Mouse (Mus musculus) adrenal gland, postnatal 4 days (tissue): ENCODE results near the gene Hist1h2bq. TPM values are rescaled to one million over a fixed set of nuclear protein-coding genes. Genes with fewer than 3 reads are reported as not detected.
"Not testable (repeated sequence)": the region's sequence is repeated elsewhere in the genome, so short reads cannot be mapped to it uniquely, and the experiment has no call there.

Experiments used
- DNase-seq, 2 experiments: peaks; one replicate each; pipeline ENCODE4 v3.0.0; 2021 to 2022; ENCODE audit warnings: low spot score in 2 of 2, mixed read lengths in 2 of 2
- total RNA-seq, 2 experiments: library from RNA; stranded (reverse); gene quantifications; 2 replicates each; pipeline ENCODE4 v1.2.3; 2021

Hist1h2bq gene
- total RNA-seq, 2 experiments from 2014 or later: 352 to 396 TPM

DNA sequence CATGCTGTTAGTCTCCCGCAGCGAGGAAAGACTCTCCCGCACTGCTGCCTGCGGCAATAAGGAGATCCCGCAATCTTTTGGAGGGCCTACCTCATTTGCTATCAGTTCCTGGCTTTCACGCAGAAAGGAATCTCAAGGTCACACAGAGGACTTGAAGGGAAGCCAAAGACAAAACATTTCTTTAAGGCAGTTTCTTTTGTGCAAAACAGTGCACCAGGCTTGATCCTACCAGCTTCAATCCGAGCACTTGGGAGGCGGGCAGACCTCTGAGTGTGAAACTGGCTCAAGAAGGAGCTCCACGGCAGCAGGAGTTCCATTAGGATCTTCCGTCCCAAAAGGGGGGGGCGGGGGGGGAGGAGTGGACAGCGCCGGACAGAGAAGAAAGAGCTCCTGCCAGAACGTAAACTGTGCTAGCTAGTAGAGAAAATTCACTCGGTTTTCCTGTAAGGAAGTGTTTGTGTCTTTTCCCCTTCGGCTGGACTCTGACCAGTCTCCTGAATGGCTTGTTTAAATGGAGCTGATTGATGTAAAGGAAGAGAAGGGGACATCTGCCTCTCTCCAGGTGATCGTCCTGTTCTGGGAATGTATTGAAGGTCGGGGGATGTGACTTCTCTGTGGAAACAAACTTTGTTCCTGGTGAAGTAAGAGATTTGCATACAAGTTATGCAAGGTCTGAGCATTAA, 19.3 kb downstream of the Hist1h2bq start:
- DNase-seq: no peak

DNA sequence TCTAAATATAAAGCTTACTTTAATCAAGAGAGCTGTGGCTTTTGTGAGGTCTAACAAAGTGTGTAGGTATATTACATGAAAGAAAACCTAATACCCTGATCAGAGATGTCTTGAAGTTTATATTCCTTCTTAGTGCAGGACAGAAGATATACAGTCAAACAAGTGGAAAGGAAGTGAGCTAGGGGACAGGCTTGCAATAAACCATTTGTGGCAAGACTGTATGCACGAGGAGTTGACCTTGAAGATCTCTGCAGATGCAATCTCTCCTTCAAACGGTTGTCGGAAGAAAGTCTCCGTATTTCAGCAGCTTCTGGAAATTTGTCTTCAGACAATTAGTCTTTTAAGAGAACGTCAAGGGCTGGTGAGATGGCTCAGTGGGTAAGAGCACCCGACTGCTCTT, 20.1 kb downstream of the Hist1h2bq start:
- DNase-seq: no peak

DNA sequence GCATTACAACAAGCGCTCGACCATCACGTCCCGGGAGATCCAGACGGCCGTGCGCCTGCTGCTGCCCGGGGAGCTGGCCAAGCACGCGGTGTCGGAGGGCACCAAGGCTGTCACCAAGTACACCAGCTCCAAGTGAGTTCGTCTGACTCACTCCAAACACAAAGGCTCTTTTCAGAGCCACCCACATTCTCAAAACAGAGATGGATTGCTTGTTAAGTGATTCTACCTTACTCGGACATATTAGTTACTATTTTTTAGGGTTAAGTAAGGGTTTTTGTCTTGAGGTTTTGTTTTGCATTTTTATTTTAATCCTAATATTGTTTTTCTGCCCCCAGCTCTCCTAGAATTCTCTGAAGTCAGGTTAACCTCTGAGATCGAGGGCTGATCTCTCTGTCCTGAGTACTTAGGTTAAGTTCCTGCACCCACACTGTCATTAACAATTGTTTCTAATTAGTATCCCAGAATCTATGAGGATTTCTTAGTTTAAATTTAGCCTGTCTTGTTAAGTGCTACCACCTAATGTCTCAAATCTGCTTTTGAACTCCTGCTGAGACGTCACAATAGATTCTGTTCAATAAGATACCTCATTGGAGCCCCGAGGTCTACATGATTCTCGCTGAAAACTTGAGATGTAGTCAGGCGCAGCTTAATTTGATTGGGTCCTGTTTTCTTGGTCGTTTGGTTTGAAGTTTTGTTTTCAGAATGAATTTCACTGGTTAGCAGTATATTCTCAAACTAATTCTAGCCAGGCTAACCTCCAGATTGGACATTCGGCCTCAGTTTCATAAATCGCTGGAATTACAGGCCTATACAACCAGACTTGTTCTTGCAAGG, 22.0 kb downstream of the Hist1h2bq start:
- DNase-seq: no peak

DNA sequence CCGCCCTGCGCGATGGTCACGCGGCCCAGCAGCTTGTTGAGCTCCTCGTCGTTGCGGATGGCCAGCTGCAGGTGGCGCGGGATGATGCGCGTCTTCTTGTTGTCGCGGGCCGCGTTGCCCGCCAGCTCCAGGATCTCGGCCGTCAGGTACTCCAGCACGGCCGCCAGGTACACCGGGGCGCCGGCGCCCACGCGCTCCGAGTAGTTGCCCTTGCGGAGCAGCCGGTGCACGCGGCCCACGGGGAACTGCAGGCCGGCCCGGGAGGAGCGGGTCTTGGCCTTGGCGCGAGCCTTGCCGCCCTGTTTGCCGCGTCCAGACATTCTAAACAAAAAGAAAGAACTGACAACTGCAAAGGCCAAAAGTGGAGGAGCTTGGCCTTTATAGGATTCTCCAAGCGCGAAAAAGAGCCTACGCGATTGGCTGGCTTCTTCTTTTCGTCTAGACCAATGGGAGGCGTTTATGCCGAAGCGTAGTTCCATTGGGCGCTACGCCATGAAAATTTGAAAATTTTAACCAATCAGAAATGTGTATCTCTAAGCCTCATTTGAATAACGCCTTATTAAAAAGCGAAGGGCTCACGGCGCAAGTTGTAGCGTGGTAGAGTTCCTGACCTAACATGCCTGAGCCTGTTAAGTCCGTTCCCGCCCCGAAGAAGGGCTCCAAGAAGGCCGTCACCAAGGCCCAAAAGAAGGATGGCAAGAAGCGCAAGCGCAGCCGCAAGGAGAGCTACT, 22.9 kb downstream of the Hist1h2bq start, which contains the start of the genes Hist1h2an and Hist1h2bp:
TSS of gene Hist1h2an (minus strand) at position 320 of the 731 bp plus-strand sequence.
TSS of gene Hist1h2bp (plus strand) at position 563 of the 731 bp plus-strand sequence.
- DNase-seq: peak; percentile 33 to 69

DNA sequence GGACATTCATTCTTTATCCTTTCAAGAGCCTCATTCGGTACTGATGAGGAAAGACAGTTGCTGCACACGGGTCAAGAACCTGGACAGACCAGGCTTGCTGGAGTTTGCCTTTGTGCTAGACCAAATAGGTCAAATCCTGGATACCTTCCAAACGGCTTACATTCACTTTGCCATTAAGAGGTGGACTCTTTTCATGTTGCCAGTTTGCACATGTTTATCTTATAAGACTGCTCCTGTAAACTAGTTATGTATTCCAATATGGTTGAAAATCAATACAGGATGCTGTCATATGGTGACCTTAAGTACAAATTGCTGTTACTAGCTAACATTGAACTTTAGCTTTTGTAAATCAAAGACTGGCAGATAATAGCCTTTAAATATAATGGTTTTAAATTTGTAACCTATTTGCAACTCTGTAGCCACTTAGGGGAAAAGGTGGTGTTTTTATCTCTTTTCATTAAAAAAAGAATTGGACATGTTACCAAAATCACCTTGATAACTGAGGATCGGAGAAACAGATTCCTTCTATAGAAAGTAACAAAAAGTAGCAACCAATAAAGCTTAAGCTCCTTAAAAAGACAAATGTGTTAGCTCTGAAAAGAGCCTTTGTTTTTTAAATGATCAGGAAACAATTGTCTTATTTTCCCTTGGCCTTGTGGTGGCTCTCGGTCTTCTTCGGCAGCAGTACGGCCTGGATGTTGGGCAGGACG, 23.7 kb downstream of the Hist1h2bq start:
- DNase-seq: no peak

DNA sequence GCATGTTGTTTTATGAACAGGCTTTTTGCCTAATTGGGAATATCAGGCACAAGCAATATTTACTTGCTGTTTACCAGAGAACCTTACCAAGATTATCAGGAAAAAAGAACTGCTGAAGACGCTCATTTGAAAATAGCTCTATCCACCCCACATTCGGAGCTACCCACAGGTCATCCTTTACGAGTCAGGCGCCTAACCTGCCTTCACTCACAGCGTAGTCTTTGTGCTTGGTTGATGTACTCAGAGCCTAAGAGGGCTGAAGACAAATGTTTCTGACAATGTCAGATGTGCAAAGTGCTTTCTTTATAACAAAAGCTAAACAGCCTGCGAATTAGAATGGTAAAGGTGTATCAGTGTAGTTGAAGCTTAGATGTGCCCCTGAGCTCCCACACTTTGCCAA, 25.7 kb downstream of the Hist1h2bq start:
- no peak for DNase-seq

DNA sequence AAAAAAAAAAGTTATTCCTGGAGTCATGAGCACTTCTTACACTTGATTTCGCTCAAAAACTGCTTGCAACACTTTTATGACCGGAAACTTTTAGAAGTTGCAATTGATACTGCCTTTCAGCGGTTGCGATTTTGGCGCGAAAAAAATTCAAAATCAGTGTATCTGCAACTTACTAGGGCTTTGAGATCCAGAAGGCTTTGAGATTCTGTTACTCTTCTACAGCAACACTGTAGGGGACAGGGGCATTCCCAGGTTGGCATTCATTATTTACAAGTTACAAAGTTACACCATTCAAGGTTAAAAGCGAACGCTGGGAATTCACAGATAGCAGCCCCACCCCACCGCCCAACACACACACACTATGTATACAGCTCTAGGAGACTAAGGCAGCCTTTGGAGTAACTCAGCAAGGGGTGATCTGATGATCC, 26.2 kb downstream of the Hist1h2bq start:
- no peak for DNase-seq

DNA sequence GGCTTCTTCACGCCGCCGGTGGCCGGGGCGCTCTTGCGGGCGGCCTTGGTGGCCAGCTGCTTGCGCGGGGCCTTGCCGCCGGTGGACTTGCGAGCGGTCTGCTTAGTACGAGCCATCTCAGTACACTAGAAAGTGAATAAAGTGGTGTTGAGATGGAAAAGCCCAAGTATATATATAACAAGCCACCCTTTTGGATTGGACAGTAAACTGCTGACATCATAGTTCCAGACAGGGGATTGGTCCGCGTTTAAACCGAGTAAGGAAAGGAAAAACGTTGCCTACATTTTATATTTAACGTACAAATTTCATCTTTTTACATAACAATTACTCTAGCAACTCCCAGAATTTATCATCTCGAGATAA, 26.8 kb downstream of the Hist1h2bq start, which contains the start of gene Hist1h3i:
TSS of gene Hist1h3i (minus strand) at position 116 of the 363 bp plus-strand sequence.
- peak in 1 of 2 experiments; percentile 21 for DNase-seq

DNA sequence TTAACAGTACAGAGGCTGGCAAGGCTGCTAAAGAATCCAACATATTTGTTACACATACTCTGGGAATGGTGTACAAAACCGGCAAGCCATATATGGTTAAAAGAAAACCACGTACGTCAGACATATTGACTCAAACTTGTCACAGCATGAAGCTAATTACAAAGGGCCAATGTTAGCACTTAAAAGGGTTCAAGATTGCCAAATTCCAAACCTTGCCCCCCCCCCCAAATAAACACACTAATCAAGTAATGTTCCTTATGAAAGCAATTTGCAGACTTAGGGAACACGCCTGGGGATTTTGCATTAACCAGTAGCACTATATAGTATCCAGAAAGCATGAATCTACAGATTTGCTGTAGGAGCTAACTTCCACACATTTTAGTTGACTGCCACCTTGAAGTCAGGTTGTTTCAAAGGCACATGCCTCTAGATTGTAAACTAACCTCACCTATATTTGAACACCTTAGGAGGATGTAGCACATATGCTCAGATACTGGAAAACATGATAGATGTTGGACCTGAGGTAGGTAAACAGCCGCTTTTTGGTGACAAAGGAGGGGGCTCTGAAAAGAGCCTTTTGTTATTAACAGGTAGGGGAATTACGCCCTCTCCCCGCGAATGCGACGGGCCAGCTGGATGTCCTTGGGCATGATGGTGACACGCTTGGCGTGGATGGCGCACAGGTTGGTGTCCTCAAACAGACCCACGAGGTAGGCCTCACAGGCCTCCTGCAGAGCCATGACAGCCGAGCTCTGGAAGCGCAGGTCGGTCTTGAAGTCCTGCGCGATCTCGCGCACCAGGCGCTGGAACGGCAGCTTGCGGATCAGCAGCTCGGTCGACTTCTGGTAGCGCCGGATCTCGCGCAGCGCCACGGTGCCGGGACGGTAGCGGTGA, 27.4 kb downstream of the Hist1h2bq start:
- DNase-seq: not testable (repeated sequence)

DNA sequence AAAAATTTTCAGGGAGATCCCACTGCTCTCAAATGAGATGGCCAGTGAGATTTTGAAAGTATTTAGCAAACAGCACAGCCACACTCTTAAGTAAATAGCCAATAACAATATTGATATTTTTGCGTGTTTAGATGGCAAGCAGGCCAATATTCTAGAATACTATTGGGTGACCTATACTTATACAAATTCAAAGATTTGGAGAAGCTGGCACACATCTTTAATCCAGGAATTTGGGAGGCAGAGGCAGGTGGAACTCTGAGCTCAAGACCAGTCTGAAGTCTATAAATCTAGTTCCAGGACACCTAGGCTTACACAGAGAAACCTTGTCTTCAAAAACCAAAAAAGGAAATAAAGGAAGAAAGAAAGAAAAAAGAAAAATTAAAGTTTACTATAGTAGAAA, 28.4 kb downstream of the Hist1h2bq start:
- no peak for DNase-seq

DNA sequence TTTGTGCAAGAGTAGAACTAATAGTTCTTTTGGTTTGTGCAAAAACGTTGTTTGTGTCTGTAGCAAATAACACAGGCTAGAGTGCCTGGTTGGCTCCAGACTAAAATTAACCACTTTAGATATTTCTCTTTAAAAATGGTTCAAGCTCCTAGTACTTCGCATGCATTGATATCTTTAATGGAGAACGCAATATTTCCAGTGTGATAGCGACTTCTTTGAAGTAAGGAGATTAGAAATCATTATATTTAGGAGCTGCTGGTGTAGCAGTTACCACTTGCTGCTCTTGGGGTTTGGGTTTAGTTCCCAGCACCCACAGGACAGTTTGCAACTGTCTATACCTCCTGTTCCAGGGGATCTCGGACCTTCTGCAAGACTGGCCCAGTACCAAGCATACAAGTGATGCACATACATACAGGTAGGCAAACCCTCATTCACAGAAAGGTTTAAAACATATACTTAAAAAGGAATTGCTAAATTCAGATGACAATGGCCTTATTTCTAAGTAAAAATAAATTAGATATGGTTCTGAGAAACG, 28.9 kb downstream of the Hist1h2bq start:
- no peak for DNase-seq

DNA sequence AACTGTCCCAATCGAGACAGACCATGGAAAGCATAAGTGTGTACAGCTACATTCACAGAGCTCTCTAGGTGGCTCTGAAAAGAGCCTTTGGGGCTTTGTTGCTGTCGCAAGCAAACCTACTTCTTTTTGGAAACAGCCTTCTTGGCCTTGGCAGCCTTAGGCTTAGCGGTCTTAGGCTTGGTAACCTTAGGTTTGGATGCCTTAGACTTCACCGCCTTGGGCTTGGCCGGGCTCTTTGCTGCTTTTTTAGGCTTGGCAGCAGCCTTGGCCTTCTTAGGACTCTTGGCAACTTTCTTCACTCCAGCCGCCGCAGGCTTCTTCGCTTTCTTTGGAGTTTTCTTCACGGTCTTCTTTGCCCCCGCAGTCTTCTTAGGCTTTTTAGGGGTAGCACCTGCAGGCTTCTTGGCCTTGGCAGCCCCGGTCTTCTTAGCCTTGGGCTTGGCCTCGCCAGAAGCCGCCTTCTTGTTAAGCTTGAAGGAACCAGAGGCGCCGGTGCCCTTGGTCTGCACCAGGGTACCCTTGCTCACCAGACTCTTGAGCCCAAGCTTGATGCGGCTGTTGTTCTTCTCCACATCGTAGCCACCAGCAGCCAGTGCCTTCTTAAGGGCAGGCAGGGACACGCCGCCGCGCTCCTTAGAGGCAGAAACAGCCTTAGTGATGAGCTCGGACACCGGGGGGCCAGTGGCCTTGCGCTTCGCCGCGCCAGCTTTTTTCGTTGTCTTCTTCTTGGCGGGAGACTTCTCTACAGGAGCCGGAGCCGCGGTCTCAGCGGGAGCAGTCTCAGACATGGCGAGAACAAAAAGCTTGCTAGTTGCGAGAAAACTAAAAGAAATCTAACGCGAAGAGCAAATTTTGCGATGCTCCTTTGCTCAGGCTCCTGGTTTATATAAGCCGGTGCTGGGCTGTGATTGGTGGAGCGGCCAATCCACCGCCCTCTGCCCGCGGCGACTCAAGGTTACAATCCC, 29.9 kb downstream of the Hist1h2bq start, which contains the start of gene Hist1h1b:
TSS of gene Hist1h1b (minus strand) at position 859 of the 965 bp plus-strand sequence.
- DNase-seq: peak; percentile 47 to 49

DNA sequence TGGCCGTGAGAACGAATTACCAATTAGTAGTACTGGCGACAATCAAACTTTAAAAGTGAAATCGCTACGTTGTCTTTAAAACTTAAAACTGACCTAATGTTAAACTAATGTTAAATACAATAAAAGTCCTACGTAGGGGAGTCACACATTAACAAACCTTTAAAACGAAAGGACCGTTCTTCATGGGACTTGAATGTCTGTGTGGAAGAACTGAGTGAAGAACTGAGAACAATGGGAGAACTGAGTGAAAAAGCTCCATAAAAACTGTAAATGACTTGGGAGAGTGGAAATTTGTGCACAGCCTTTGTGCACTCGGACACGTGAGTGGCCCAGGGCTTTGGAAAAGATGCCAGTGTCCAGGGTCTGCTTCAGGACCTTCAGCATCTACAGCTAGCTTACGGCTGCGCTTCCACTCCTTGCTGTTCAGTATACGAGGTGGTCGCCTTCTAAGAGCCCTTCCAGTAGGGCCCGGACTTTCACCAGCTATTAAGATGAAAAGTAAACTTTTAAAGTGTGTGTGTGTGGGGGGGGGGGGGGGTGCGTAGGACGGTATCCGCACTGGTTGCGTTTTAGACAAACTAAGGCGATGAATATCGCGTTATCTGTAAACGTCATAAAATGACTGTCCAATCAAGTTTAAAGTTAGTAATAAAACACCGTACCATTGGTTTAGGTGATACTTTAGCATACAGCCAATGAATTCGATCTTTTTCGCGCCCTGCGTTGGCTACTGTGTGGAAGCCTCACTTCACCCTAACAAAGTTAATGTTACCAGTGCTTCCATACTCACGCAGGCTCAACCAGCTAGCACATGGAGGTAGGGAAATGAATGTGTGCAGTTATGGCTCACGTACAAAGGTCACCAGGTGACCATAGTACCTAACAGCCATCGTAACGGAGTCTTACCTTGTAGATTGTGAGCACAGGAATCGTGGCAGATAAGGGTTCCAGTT, 30.9 kb downstream of the Hist1h2bq start:
- DNase-seq: peak in 1 of 2 experiments; percentile 44
